Mouse (Mus musculus): ENCODE data around the gene Kazald1. TPM values are rescaled to one million over a fixed set of nuclear protein-coding genes. Genes with fewer than 3 reads are reported as not detected.
A peak's percentile ranks its signal among the peaks of the same experiment; 100 is the strongest.

The Kazald1 gene
- total RNA-seq, 2 experiments from 2014 or later = 1.3 to 1.6 TPM

DNA sequence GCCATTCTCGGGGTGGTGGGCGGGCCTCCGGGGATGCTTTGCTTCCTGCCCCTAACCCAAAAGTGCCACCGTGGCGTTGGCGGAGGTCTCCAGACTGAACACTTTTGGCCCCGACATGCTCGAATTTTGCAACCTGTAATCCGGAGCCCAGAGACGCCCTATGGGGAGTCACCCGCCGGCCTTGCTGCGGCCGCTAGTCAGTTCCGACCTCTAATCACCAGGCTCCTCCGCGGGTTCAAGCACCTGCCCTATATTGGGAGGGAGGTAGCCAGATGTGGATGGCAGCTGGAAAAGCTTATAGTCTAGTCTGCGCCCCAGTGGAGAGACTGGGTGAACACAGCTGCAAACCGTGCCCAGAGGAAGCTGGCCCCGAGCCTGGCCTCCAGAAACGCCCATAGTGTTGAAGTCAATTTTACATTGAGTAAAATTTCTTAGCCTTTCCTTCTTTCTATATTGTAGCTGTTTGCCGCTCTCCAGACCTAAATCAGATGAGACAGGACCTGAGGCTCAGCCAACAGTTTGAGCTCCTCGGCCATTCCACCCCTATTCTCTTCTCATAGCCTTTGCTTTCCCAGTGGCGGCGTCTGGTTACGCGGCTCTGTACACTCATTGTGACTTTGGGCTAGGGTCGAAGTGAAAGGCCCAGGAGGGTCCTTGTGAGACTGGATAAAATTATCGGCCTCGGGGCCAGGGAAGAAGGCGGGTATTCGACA, 438 bp downstream of the Kazald1 start:
- no peak for DNase-seq (ENCODE audit: low spot score in 2 of 2)
- intact Hi-C loops (cut with DNase I) = loop anchor here (2.0 to 5.0 kb wide), 3 partner anchors 85 to 1468 kb away; no protein-coding TSS in a partner anchor

DNA sequence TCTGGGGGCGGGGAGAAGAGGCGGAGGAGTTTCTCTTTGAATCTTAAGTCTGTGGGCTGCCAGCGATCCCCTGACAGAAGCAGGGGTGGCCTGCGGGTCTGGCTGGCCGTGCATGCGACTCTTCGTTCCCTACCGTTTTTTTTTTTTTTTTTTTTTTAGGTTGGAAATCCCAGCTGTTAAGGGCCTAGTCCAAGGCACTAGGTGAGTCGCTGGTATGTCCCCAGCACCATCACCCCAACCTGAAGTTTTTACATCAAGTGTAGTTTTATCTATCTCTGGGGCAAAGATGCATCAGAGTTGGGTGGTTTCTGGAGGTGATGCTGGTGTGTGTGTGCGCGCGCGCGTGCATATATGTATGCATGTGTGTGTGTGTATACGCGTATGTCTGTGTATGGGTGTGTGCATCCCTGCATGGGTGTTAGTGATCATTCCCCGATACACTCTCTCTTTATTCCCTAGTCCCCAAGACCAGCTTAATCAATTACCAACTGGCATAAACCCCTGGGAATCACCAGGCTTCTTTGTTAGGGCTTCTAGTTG, 1.1 kb downstream of the Kazald1 start:
- intact Hi-C loops (cut with DNase I) = loop anchor here (5.0 kb wide), 2 partner anchors 166 to 1469 kb away; no protein-coding TSS in a partner anchor
- no peak for DNase-seq (ENCODE audit: low spot score in 2 of 2)

DNA sequence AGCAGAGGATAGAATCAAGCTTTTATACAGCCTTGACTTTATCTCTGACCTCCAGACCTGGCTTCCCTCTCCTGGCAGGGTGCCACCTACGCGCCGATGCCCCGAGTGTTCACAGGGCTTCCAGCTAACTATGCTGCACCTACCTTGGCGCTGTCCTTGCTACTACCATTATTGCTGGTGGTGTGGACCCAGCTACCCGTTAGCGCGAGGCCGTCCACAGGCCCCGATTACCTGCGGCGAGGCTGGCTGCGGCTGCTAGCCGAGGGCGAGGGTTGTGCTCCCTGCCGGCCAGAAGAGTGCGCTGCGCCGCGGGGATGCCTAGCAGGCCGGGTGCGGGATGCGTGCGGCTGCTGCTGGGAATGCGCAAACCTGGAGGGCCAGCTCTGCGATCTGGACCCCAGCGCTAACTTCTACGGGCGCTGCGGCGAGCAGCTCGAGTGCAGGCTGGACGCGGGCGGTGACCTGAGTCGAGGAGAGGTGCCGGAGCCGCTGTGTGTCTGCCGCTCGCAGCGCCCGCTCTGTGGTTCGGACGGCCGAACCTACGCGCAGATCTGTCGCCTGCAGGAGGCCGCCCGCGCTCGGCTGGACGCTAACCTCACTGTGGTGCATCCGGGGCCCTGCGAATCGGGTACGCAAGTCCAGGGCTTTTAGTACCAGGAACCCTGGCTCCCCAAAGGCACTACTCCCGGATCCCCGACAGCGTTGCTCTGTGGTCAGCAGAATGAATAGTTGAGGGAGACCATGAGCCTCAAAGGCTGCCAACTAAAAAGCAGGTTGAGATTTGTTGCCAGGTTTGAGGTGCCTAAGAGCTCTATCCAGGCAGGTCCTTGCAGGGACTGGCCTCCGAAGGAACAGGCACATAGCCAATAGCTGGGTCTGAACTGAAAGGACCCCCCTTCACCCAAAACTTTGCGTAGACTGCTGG, 1.8 kb downstream of the Kazald1 start:
- DNase-seq (ENCODE audit: low spot score in 2 of 2) = peak in 1 of 2 experiments; percentile 39
- intact Hi-C loops (cut with DNase I) = loop anchor here (5.0 kb wide), 2 partner anchors 165 to 1470 kb away; no protein-coding TSS in a partner anchor

DNA sequence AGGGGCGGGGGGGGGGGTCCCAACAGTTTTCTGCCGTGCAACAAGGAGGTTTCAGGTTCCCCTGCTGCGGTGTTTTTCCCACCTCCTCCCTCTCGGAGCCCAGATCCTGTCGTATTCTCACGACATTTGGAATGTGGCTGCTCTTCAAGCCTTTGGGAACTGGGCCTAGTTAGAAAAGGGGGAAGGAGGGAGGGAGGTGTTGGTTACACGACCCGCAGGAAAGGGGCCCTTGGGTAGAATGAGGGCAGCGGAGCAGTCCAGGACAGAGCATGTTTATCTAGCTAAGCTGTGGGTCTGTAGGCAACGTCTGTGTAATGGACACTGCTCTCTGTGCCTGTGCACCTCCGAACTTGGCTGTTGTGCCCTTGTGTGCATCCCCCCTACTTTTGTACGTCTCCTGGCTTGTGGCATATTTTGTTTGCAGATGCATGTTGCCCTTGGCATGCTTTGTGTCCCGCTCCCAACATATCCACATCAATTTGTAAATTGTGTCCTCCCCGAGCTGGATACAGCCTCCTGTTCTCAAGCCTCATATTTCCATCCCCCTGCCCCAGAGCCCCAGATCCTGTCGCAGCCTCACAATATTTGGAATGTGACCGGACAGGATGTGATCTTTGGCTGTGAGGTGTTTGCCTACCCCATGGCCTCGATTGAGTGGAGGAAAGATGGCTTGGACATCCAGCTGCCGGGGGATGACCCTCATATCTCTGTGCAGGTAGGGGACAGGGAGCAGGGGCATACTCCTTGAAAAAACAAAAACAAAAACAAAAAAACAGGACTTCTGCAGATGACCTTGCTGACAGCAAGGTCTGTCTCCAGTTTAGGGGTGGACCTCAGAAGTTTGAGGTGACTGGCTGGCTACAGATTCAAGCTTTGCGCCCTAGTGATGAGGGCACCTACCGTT, 3.0 kb downstream of the Kazald1 start:
- intact Hi-C loops (cut with DNase I) = loop anchor here (5.0 kb wide), 2 partner anchors 164 to 1471 kb away; no protein-coding TSS in a partner anchor
- no peak for DNase-seq (ENCODE audit: low spot score in 2 of 2)

DNA sequence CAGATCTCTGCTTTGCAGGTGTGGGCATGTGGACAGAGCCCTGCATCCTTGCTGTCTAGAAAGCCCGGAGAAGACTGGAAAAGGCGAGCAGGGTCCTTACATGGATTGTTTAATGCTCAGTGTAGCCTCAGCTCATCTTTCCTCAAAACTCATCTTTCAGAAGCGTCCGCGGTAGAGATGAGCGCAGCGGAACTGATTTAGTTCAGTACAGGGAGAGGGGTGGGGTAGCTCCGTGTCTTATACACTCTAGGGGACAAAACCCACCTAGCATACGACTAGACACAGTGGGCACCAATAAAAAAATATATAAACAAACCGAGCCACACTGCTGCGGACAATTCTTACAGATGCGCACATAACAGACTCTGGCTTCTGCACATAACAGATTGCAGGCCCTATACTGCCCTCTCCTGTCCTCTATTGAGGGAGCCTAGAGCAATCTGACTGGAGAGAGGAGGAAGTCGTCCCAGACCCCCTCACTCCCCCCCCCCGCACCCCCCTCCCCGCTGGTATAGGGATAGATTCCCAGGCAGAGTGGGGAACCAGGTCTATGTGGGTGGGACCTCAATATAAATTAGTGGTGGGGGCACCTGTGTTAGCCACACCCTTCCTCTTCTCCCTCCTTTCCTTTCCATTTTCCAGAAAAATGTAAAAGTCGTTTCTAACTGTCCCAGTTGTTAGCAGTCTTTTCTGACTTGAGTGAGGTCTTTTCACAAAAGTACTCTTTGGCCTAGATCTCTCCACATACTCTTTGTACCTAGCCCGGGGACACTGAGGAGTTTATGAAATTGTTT, 4.1 kb downstream of the Kazald1 start:
- intact Hi-C loops (cut with DNase I) = loop anchor here (5.0 kb wide), 2 partner anchors 163 to 1472 kb away; no protein-coding TSS in a partner anchor
- DNase-seq (ENCODE audit: low spot score in 2 of 2) = no peak

DNA sequence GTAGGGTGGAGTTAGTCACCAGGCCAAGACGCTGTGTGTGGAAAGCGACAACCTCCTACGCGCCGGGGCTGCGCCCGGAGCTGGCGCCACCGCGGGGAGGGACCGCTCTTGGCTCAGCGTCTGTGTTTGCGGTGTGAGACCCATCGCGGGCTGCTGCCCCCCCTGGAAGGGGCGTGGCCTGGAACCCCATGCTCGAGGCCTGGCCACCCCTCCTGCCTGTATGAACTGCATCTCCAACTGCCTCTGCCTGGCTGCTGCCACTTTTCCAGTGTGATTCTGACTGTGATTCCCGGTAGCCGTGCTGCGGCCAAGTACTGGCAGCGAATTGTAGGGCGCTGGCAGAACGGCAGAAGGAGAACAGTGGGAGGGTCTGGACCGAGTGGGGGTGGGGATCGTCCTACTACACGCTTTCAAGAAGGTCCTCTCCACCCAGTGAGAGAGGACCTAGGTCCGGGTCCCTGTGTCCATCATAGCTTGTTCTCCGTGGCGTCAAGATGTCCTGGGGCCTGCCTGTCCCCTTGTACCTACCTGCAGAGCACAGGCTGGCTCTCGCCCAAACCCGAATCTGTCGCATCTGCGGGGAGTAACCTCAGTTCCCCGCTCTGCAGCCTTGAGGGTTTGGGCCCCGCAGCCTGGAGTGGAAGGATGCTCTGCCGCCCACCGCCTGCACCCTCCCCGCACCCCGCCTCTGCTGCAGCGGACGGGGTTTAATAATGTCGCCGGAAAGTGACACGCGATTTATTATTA, 4.9 kb downstream of the Kazald1 start:
- DNase-seq (ENCODE audit: low spot score in 2 of 2) = peak; percentile 30 to 48
- intact Hi-C loops (cut with DNase I) = loop anchor here (5.0 kb wide), 2 partner anchors 162 to 1473 kb away; no protein-coding TSS in a partner anchor

DNA sequence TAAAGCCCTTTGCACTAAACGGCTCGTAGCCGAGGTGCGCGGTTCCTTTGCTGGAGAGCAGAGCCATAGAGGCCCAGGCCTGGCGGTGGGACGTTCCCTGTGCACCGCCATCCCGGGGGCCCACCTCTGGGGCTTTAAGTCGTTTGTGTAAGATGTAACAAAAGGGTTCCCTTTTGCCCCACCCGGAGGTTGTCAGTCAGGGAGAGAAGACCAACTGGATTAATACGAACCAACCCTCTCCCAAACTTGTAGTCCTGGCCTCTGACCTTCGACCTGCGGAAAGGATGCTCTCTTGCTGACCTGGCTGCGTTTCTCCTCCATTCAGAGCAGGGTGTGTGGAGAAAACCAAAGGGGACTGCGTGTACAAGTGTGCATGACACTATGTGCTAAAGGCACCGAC, 5.7 kb downstream of the Kazald1 start:
- no peak for DNase-seq (ENCODE audit: low spot score in 2 of 2)
- intact Hi-C loops (cut with DNase I) = no loop called here

DNA sequence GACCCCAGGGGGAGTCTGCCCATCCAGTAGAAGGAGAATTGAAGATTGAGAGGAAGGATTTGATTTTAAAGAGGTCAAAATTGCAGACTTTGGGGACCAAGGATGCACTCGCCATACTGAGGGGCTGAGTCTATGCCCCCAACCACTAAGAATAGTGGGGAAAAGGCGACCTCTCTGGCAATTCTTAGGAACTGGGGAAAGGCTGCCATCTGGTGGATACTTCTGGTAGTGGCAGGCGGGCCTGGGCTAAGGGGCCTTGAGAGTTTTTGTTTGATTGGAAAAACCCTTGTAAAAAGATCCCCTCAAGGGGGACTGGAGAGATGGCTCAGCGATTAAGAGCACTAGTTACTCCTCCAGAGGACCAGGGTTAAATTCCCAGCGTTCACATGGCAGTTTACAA, 6.2 kb downstream of the Kazald1 start:
- DNase-seq (ENCODE audit: low spot score in 2 of 2) = peak; percentile 57 to 67
- intact Hi-C loops (cut with DNase I) = no loop called here

DNA sequence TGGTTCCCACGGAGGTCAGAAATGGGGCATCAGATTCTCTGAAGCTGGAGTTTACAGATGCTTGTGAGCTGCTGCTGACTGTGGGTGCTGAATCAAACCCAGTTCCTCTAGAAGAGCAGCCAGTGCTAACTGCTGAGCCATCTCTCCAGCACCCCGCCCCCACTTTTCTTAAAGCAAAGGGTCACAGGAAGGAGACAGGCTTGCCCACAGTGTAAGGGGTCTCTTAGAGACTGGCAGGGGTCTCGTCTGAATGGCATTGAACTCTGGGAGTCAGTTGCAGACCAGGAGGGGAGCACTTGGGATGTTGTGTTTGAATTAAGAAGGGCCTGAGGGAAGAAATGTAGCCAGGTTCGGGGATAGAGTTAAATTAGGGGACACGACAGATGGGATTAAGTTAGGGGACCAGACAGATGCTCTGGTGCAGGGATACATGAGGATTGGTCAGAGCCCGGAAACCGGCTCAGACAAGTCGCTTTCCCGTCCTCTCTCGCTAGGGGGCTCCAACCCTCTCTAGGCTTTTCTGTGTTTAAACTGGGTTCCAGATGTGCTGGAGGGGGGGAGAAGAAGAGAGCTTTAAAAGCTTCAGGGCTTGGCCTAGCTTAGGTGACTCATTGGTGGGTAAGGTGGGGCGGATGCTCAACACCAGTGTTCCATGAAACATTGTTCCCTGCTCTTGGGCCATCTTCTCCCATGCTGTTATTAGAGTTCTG, 7.0 kb downstream of the Kazald1 start:
- peak; percentile 43 to 58 for DNase-seq (ENCODE audit: low spot score in 2 of 2)
- intact Hi-C loops (cut with DNase I) = no loop called here

DNA sequence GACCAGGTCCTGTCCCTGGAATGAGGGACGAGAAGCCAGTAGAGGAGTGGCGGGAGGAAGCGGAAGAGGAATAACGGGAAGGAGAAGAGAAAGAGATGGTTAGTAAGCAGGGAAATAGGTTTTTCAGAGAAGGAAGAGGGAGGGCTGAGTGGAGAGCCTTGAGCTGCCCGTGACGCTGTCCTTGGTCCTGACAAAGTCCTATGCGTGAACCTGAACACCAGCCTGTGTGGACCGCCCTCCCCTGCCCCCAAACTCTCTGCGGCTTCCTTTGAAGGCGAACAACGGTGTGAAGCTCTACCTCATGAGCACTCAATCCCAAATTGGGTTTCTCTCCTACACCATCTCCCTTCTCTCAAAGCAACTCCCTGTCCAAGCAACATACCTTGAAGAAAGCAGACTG, 22.8 kb downstream of the Kazald1 start:
- DNase-seq (ENCODE audit: low spot score in 2 of 2) = no peak
- intact Hi-C loops (cut with DNase I) = no loop called here

DNA sequence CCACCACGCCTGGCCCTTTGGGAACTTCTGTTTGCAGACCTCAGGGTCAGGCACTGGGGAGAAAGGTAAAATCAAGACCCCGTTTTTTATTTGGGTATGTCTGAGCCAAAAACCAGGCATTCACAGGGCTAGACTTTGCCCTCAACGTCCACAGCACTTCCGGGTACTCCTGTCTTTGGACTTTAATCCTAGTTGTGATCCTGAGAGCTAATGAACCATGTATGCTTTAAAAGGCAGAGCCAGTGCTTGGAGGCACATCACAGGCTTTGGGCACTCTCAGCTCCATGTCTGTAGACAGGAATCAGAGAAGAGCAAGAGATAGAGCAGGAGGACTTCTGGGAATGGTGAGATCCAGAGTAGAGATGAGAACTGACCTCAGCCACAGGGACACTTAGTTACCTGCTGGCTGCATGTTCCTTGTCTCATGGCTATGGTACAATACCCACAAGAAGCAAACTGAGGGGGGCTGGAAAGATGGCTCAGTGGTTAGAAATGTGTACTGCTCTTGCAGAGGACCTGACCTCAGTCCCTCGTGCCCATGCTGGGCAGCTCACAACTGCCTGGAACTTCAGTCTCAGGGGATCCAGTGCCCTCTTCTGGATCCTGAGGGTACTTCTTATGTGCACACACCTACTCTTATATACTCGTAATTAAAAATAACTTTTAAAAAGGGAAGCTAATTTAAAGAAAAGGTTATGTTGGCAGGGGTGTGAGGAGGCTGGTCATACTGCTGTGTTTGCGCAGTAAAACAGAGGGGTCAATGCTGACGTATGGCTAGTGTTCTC, 25.6 kb downstream of the Kazald1 start:
- intact Hi-C loops (cut with DNase I) = no loop called here
- no peak for DNase-seq (ENCODE audit: low spot score in 2 of 2)

DNA sequence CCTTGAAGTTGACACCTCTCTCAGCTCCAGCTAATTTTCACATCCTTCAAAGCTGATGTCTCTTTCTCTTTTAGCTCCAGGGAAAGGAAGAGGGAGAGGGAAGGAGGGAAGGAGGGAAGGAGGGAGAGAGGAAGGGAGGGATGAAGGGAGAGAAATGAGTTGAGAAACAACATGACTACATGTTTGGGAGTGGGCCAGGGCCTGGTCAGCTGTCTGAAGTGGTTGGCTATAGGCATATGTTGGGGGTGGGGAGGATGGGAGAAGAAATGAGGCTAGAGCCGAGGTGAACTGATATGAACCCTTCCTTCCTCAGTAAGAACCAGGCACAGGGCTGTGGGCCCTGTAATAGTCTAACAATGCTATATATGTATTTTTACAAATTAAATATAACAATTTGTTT, 30.6 kb downstream of the Kazald1 start:
- DNase-seq (ENCODE audit: low spot score in 2 of 2) = no peak
- intact Hi-C loops (cut with DNase I) = no loop called here

DNA sequence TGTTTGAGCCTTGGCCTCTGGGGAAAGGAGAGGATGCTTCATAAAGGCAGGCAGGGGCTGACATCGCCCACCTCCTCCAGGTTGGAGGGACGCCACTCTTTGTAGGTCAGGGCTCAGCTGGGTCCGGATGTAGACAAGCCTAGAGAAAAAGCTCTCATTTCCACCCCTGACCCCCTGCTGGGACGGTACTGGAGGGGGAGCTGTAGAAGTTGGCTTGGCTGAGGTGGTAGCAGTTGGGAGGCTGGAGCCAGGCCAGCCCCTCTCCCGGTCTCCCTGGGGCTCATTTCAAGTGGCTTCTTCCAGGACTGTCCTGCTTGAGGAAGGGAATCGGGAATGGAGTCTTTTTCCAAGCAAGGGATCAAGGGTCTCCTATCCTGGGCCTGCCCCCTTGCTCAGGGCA, 31.6 kb downstream of the Kazald1 start:
- DNase-seq (ENCODE audit: low spot score in 2 of 2) = no peak
- intact Hi-C loops (cut with DNase I) = no loop called here

DNA sequence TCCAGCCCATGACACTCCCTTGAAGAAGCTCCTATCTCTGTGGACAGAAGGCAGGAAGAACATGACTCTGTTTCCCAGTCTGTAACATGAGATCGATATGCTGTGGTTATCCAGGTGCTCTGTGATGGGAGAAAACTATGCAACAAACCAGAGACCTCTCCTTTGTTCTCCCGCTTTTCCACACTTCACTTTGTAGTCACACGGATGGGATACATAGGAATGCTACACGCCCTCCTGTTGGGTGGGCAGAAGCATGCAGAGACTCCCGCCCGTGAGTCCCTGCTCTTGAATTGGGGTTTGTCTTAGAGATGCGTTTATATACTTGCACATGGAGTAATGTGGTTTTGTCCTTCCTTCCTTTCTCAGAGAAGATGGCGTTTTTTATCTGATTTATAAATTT, 35.6 kb downstream of the Kazald1 start:
- intact Hi-C loops (cut with DNase I) = no loop called here
- no peak for DNase-seq (ENCODE audit: low spot score in 2 of 2)

DNA sequence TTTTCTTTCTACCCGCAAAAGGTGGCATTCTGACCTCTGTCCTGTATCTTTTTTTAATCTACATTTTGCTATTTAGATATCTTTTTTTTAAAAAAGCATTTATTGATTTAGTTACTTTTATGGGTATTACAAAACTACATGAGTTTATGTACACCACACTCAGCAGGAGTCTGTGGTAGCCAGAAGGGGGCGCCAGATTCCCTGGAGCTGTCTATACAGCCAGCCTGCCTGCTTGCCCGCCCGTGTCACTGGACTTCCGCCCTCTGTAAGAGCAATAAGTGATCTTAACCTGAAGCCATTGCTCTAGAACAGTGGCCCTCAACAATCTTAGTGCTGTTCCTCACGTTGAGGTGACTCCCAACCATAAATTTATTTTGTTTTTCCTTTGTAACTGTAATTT, 37.4 kb downstream of the Kazald1 start:
- no peak for DNase-seq (ENCODE audit: low spot score in 2 of 2)
- intact Hi-C loops (cut with DNase I) = no loop called here

DNA sequence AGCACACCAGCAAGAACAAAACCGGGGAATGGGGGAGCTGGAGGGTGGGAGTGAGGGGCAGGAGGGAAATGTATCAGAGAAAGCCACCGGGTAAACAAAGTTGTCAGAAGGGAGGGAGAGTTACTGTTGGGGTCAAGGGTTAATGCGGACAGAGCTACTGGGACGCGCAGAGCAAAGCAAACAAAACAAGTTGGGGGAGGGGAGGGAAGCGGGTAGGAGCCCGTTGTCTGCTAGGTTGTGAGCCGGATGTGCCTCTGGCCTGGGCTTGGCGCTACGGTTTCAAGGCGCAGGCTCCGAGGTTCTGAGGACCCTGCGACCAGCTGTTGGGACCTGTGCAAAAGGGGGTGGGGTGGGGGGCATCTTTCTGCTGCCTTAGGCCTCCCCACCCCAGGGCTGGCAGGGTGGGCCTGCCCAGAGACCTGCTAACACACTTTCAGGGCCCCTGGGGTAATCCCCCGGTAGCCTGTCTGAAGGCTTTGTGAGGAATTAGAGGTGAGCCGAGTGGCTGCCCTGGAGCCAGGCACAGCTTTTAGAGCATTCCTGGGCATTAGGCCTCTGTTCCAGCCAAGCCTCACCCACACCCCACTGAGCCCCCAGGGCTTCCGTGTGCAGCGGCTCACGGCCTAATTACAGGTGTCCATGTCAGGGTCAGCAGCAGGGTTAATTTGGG, 38.9 kb downstream of the Kazald1 start:
- intact Hi-C loops (cut with DNase I) = no loop called here
- DNase-seq (ENCODE audit: low spot score in 2 of 2) = no peak

Measured in left cerebral cortex, postnatal 14 days (tissue).